Mouse (Mus musculus) heart, adult 2 months (tissue): ENCODE results near the gene Lypd6b. TPM values are rescaled to one million over a fixed set of nuclear protein-coding genes. Genes with fewer than 3 reads are reported as not detected.

Experiments used
- DNase-seq, 2 experiments: peaks; one replicate each; pipeline ENCODE4 v3.0.0; 2021
- H3K27ac ChIP-seq: fragments of 200-600 bp; 2 replicates; pipeline ENCODE4 v1.8.1; 2022
- H3K27me3 ChIP-seq: fragments of 200-500 bp; 2 replicates; pipeline ENCODE4 v1.6.1; 2012; ENCODE audit warnings: mild to moderate bottlenecking, low read length, inconsistent platforms, mixed read lengths; ENCODE audit not compliant: control insufficient read depth, insufficient read depth
- H3K36me3 ChIP-seq: fragments of 200-500 bp; 2 replicates; pipeline ENCODE4 v1.6.1; 2012; ENCODE audit warnings: low read length, inconsistent platforms; ENCODE audit not compliant: control insufficient read depth, insufficient read depth
- H3K4me1 ChIP-seq: fragments of 200-500 bp; 2 replicates; pipeline ENCODE4 v1.6.1; 2011; ENCODE audit warnings: low read length; ENCODE audit not compliant: control insufficient read depth, insufficient read depth
- H3K4me3 ChIP-seq: fragments of 200-600 bp; 2 replicates; pipeline ENCODE4 v1.8.1; 2022
- H3K79me2 ChIP-seq: fragments of 200-500 bp; replicated peaks from 2 replicates; pipeline ENCODE4 v1.6.1; 2012; ENCODE audit warnings: mild to moderate bottlenecking, inconsistent platforms, low read length, moderate library complexity, mixed read lengths; ENCODE audit not compliant: control insufficient read depth, insufficient read depth
- H3K9ac ChIP-seq: fragments of 200-500 bp; 2 replicates; pipeline ENCODE4 v1.6.1; 2012; ENCODE audit warnings: low read depth, mild to moderate bottlenecking, control low read depth, inconsistent platforms, low read length, mixed read lengths
- CTCF ChIP-seq: fragments of 200-600 bp; IDR thresholded peaks from 2 replicates; pipeline ENCODE4 v1.8.1; 2022; ENCODE audit warnings: antibody characterized with exemption, mild to moderate bottlenecking, moderate library complexity
- EP300 ChIP-seq: fragments of 200-500 bp; IDR thresholded peaks from 2 replicates; pipeline ENCODE4 v1.6.1; 2011; ENCODE audit warnings: low read depth, low read length, control low read depth; ENCODE audit not compliant: insufficient read depth
- POLR2A ChIP-seq: fragments of 200-500 bp; IDR thresholded peaks from 2 replicates; pipeline ENCODE4 v1.6.1; 2011; ENCODE audit warnings: mild to moderate bottlenecking, low read depth, low read length, control low read depth; ENCODE audit not compliant: insufficient read depth
- WGBS: fragments of 180-500 bp; shearing (Covaris S2); methylation state at CpG from one replicate; pipeline ENCODE4 v1.1.7; 2018; 5-methylcytosine and 5-hydroxymethylcytosine counted together
- intact Hi-C: fragments of 180-260 bp; cut with DNase I; formaldehyde crosslinking; loops from one replicate; pipeline ENCODE4 v1.15.1; 2025
- polyA plus RNA-seq: library from polyadenylated mRNA; depleted of rRNA; stranded (reverse); fragments of >200 nt; gene quantifications from 2 replicates; pipeline ENCODE4 v1.2.3, GENCODE M21; 2012
- total RNA-seq, 2 experiments: library from RNA; stranded (reverse); gene quantifications; 2 replicates each; pipeline ENCODE4 v1.2.3; 2021

Lypd6b gene
- total and polyA plus RNA-seq, 3 experiments: 0.10 to 0.25 TPM; not detected in 1

GRCm38 (mm10) chr2:49917489-49917888 lies 130.0 kb downstream of the Lypd6b start:
- no peak overlapping the region for H3K9ac ChIP-seq
- WGBS: 77% methylated on average over 10 of the region's 10 CpGs
- H3K79me2 ChIP-seq: no peaks in the 10 kb centered on the region
- intact Hi-C loops: no loop called here
- no peaks in the 10 kb centered on the region for H3K27me3 ChIP-seq
- no peak overlapping the region for H3K4me3 ChIP-seq
- no peak overlapping the region for H3K27ac ChIP-seq
- TF ChIP-seq EP300 (no peak), CTCF (no peak), POLR2A (no peak)
- DNase-seq: no peak
- H3K36me3 ChIP-seq: no peaks in the 10 kb centered on the region
- no peaks in the 10 kb centered on the region for H3K4me1 ChIP-seq

- Histone ChIP-seq H3K79me2 (no peaks in the 10 kb centered on the region), H3K4me3 (no peak overlapping the region), H3K9ac (no peak overlapping the region), H3K27ac (no peak overlapping the region), H3K4me1 (no peaks in the 10 kb centered on the region), H3K27me3 (no peaks in the 10 kb centered on the region), H3K36me3 (no peaks in the 10 kb centered on the region)
- intact Hi-C loops: no loop called here
- no peak for DNase-seq
- 74% methylated on average over 4 of the region's 4 CpGs for WGBS
- TF ChIP-seq CTCF (no peak), EP300 (no peak), POLR2A (no peak)
Observed at GRCm38 (mm10) chr2:49918132-49918531, 130.6 kb downstream of the Lypd6b start.

DNA sequence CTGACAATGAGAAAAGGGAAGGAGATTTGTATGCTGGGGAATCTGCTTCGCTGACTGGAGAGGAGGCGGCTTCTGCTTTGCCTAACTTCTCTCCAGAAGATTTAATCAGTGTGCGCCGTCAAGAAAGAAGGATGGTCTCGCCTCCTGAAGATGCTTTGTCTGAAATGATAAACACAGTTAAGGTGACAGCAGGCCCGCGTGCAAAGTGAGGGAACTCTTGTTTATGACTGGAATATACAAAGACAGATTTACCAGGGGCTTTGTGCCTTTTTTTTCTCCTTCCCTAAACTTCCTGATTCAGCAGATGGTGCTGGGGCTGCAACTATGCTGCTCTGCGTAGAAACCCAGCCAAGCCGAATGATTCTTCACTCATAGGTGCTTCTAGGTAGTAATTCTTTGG lies 131.2 kb downstream of the Lypd6b start:
- 44% methylated on average over 9 of the region's 9 CpGs for WGBS
- Histone ChIP-seq H3K9ac (no peak overlapping the region), H3K79me2 (no peaks in the 10 kb centered on the region), H3K4me3 (no peak overlapping the region), H3K4me1 (no peaks in the 10 kb centered on the region), H3K36me3 (no peaks in the 10 kb centered on the region), H3K27ac (no peak overlapping the region), H3K27me3 (no peaks in the 10 kb centered on the region)
- TF ChIP-seq CTCF (no peak), EP300 (no peak)
- intact Hi-C loops: no loop called here
- DNase-seq: no peak

DNA sequence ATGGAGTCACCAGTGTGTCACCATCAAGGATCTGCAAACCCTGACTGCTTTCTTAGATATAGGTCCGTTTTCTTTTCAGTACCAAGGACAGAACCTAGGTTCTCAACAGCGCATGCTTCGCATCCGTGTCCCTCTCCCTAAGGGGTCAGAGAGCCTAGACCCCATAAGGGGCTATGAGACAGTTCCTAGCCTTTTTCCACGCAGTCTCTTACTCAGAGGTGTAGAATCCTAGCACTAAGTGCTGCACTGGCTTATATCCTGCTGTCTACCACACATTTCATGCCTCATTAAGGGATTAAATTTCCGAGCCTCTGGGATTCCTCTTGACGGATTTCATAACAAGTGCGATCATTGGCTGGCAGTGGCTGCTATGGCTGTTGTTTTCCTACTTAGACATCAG lies 134.5 kb downstream of the Lypd6b start:
- TF ChIP-seq CTCF (no peak), EP300 (no peak), POLR2A (no peak)
- H3K4me3 ChIP-seq: no peak overlapping the region
- H3K27me3 ChIP-seq: no peaks in the 10 kb centered on the region
- no peak for DNase-seq
- H3K4me1 ChIP-seq: no peaks in the 10 kb centered on the region
- no peaks in the 10 kb centered on the region for H3K36me3 ChIP-seq
- no peaks in the 10 kb centered on the region for H3K79me2 ChIP-seq
- intact Hi-C loops: no loop called here
- no peak overlapping the region for H3K27ac ChIP-seq
- H3K9ac ChIP-seq: no peak overlapping the region
- 57% methylated on average over 8 of the region's 8 CpGs for WGBS

DNA sequence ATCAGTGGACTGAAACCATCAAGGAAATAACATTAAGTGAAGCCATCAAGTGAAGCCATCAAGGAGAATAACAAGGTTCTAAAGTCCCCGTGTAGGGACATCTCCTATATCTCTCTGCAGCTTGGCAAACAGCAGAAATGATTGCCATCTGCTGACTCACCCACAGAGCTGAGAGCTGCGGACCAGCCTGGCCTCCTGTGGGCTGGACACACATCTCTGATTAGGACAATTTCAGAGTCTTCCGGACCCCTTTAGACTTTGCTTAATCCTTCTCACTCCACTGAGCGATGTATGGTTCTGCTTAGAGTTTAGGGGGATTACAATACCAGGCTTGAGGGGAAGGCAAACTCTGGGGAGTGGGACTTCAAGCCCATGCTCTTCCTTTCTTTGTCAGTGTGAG lies 135.3 kb downstream of the Lypd6b start:
- Histone ChIP-seq H3K9ac (no peak overlapping the region), H3K4me3 (no peak overlapping the region), H3K4me1 (no peaks in the 10 kb centered on the region), H3K27me3 (no peaks in the 10 kb centered on the region), H3K36me3 (no peaks in the 10 kb centered on the region), H3K79me2 (no peaks in the 10 kb centered on the region), H3K27ac (no peak overlapping the region)
- no peak for TF ChIP-seq EP300
- no peak for TF ChIP-seq POLR2A
- TF ChIP-seq CTCF: no peak
- WGBS: 74% methylated on average over 4 of the region's 4 CpGs
- intact Hi-C loops: no loop called here
- DNase-seq: no peak

- no peak for DNase-seq
- Histone ChIP-seq H3K4me3 (no peak overlapping the region), H3K27ac (no peak overlapping the region), H3K79me2 (no peaks in the 10 kb centered on the region), H3K36me3 (no peaks in the 10 kb centered on the region), H3K4me1 (no peaks in the 10 kb centered on the region), H3K27me3 (no peaks in the 10 kb centered on the region), H3K9ac (no peak overlapping the region)
- 76% methylated on average over 5 of the region's 5 CpGs for WGBS
- TF ChIP-seq EP300 (no peak), POLR2A (no peak), CTCF (no peak)
- intact Hi-C loops: no loop called here
Observed at GRCm38 (mm10) chr2:49926186-49926585, 138.7 kb downstream of the Lypd6b start.

GRCm38 (mm10) chr2:49927362-49927761 lies 139.9 kb downstream of the Lypd6b start:
- Histone ChIP-seq H3K27me3 (no peaks in the 10 kb centered on the region), H3K79me2 (no peaks in the 10 kb centered on the region), H3K27ac (no peak overlapping the region), H3K4me3 (no peak overlapping the region), H3K4me1 (no peaks in the 10 kb centered on the region), H3K36me3 (no peaks in the 10 kb centered on the region), H3K9ac (no peak overlapping the region)
- intact Hi-C loops: no loop called here
- 33% methylated on average over 1 of the region's 1 CpGs for WGBS
- DNase-seq: no peak
- TF ChIP-seq CTCF (no peak), POLR2A (no peak), EP300 (no peak)
